Mouse (Mus musculus) CH12.LX (cell line): Measurements from ENCODE around the gene Naa16. TPM values are rescaled to one million over a fixed set of nuclear protein-coding genes. Genes with fewer than 3 reads are reported as not detected.

Source experiments
- DNase-seq: peaks from one replicate; pipeline ENCODE4 v3.0.0-alpha.2; 2013; ENCODE audit errors: extremely low read depth
- H3K27ac ChIP-seq: 2 replicates; pipeline ENCODE4 v1.5.1; 2012; ENCODE audit warnings: low read depth, mild to moderate bottlenecking, control low read depth, moderate library complexity; ENCODE audit not compliant: insufficient read depth
- H3K27me3 ChIP-seq: replicated peaks from 2 replicates; pipeline ENCODE3; 2012; ENCODE audit warnings: inconsistent platforms
- H3K36me3 ChIP-seq, 2 experiments: replicated peaks in 1 of 2; 2 replicates each; pipeline versions ENCODE3 to v1.6.1; 2012; ENCODE audit warnings: inconsistent platforms in 1 of 2, low read length in 1 of 2, mild to moderate bottlenecking in 1 of 2, mixed read lengths in 1 of 2, moderate library complexity in 1 of 2; ENCODE audit not compliant: control insufficient read depth in 1 of 2, insufficient read depth in 1 of 2
- H3K4me1 ChIP-seq, 2 experiments: 2 replicates each; pipeline ENCODE4 v1.6.1; 2012; ENCODE audit warnings: inconsistent platforms in 1 of 2, moderate library complexity in 1 of 2; ENCODE audit not compliant: insufficient read depth in 2 of 2, control insufficient read depth in 1 of 2
- H3K4me2 ChIP-seq: 2 replicates; pipeline ENCODE4 v1.6.1; 2012; ENCODE audit warnings: low read depth, mild to moderate bottlenecking, control low read depth; ENCODE audit not compliant: poor library complexity, insufficient read depth, severe bottlenecking
- H3K4me3 ChIP-seq, 3 experiments: fragments of 150-350 bp in 1 of 3; sonication (generic) in 1 of 3; replicated peaks in 1 of 3; 2 replicates each; pipeline versions ENCODE3 to v1.5.1; 2011 to 2012; ENCODE audit warnings: low read depth in 2 of 3, low read length in 2 of 3, mild to moderate bottlenecking in 2 of 3, moderate library complexity in 2 of 3, control low read depth in 1 of 3, improper control_type of control experiment in 1 of 3, inconsistent platforms in 1 of 3, mixed read lengths in 1 of 3; ENCODE audit not compliant: poor library complexity in 1 of 3
- H3K79me2 ChIP-seq: replicated peaks from 2 replicates; pipeline ENCODE4 v1.6.1; 2012; ENCODE audit warnings: mild to moderate bottlenecking, moderate library complexity; ENCODE audit not compliant: control insufficient read depth, poor library complexity, insufficient read depth, severe bottlenecking; ENCODE audit errors: extremely low read depth
- H3K9ac ChIP-seq: 2 replicates; pipeline ENCODE4 v1.6.1; 2012; ENCODE audit warnings: low read depth, mild to moderate bottlenecking, control low read depth, moderate library complexity; ENCODE audit not compliant: insufficient read depth
- H3K9me3 ChIP-seq: replicated peaks from 2 replicates; pipeline ENCODE3; 2012; ENCODE audit warnings: low read length, inconsistent platforms, mixed read lengths
- BHLHE40 ChIP-seq: IDR thresholded peaks from 2 replicates; pipeline ENCODE4 v1.6.1; 2011; ENCODE audit warnings: mild to moderate bottlenecking, low read depth, low read length, improper control_type of control experiment
- CHD1 ChIP-seq: IDR thresholded peaks from 2 replicates; pipeline ENCODE4 v1.6.1; 2012; ENCODE audit warnings: low read depth, low read length, improper control_type of control experiment, inconsistent platforms
- CTCF ChIP-seq, 2 experiments: IDR thresholded peaks in 1 of 2; conservative IDR thresholded peaks in 1 of 2; 2 replicates each; pipeline ENCODE4 v1.5.1; 2011 to 2012; ENCODE audit warnings: low read depth in 2 of 2, low read length in 2 of 2, improper control_type of control experiment in 1 of 2, inconsistent platforms in 1 of 2, mild to moderate bottlenecking in 1 of 2, moderate library complexity in 1 of 2
- E2F4 ChIP-seq: IDR thresholded peaks from 2 replicates; pipeline ENCODE4 v1.6.1; 2011; ENCODE audit warnings: low read depth, low read length, improper control_type of control experiment; ENCODE audit not compliant: insufficient replicate concordance
- ELF1 ChIP-seq: IDR thresholded peaks from 2 replicates; pipeline ENCODE4 v1.6.1; 2014; ENCODE audit warnings: low read depth, mild to moderate bottlenecking, inconsistent platforms, low read length, improper control_type of control experiment
- EP300 ChIP-seq: IDR thresholded peaks from 2 replicates; pipeline ENCODE4 v1.6.1; 2011; ENCODE audit warnings: low read length, improper control_type of control experiment
- ETS1 ChIP-seq: conservative IDR thresholded peaks from 2 replicates; pipeline ENCODE4 v1.6.1; 2012; ENCODE audit warnings: low read depth, mild to moderate bottlenecking, inconsistent platforms, low read length, improper control_type of control experiment, moderate library complexity
- GABPA ChIP-seq: IDR thresholded peaks from 2 replicates; pipeline ENCODE4 v1.6.1; 2012; ENCODE audit warnings: low read depth, low read length, improper control_type of control experiment, inconsistent platforms; ENCODE audit not compliant: insufficient replicate concordance
- IRF4 ChIP-seq: IDR thresholded peaks from 2 replicates; pipeline ENCODE4 v1.6.1; 2014; ENCODE audit warnings: low read depth, mild to moderate bottlenecking, inconsistent platforms, low read length, improper control_type of control experiment
- JUN ChIP-seq: IDR thresholded peaks from 2 replicates; pipeline ENCODE4 v1.6.1; 2011; ENCODE audit warnings: low read depth, mild to moderate bottlenecking, low read length, improper control_type of control experiment, moderate library complexity; ENCODE audit not compliant: insufficient read depth
- JUND ChIP-seq: conservative IDR thresholded peaks from 2 replicates; pipeline ENCODE4 v1.6.1; 2011; ENCODE audit warnings: low read depth, low read length, improper control_type of control experiment
- KAT2A ChIP-seq: IDR thresholded peaks from 2 replicates; pipeline ENCODE4 v1.6.1; 2012; ENCODE audit warnings: low read length, improper control_type of control experiment, inconsistent platforms; ENCODE audit not compliant: insufficient replicate concordance
- MAFK ChIP-seq: IDR thresholded peaks from 2 replicates; pipeline ENCODE4 v1.6.1; 2011; ENCODE audit warnings: low read length, improper control_type of control experiment; ENCODE audit not compliant: insufficient replicate concordance
- MAX ChIP-seq: IDR thresholded peaks from 2 replicates; pipeline ENCODE4 v1.6.1; 2011; ENCODE audit warnings: low read length, improper control_type of control experiment
- MEF2A ChIP-seq: IDR thresholded peaks from 2 replicates; pipeline ENCODE4 v1.6.1; 2014; ENCODE audit warnings: low read depth, mild to moderate bottlenecking, inconsistent platforms, low read length, improper control_type of control experiment, borderline replicate concordance
- MXI1 ChIP-seq: IDR thresholded peaks from 2 replicates; pipeline ENCODE4 v1.6.1; 2011; ENCODE audit warnings: mild to moderate bottlenecking, low read depth, low read length, improper control_type of control experiment
- MYC ChIP-seq: IDR thresholded peaks from 2 replicates; pipeline ENCODE4 v1.6.1; 2011; ENCODE audit warnings: low read depth, mild to moderate bottlenecking, improper control_type of control experiment, low read length
- NELFE ChIP-seq: IDR thresholded peaks from 2 replicates; pipeline ENCODE4 v1.6.1; 2011; ENCODE audit warnings: low read depth, low read length, improper control_type of control experiment
- NRF1 ChIP-seq: IDR thresholded peaks from 2 replicates; pipeline ENCODE4 v1.6.1; 2014; ENCODE audit warnings: low read depth, mild to moderate bottlenecking, inconsistent platforms, low read length, improper control_type of control experiment, moderate library complexity
- POLR2A ChIP-seq: IDR thresholded peaks from 2 replicates; pipeline ENCODE4 v1.6.1; 2011; ENCODE audit warnings: low read depth, mild to moderate bottlenecking, improper control_type of control experiment, low read length
- POLR2AphosphoS2 ChIP-seq: IDR thresholded peaks from 2 replicates; pipeline ENCODE4 v1.6.1; 2011; ENCODE audit warnings: low read depth, low read length, improper control_type of control experiment
- RAD21 ChIP-seq: IDR thresholded peaks from 2 replicates; pipeline ENCODE4 v1.6.1; 2011; ENCODE audit warnings: low read depth, mild to moderate bottlenecking, low read length, improper control_type of control experiment, moderate library complexity
- RCOR1 ChIP-seq: conservative IDR thresholded peaks from 2 replicates; pipeline ENCODE4 v1.6.1; 2012; ENCODE audit warnings: low read depth, mild to moderate bottlenecking, inconsistent platforms, low read length, improper control_type of control experiment
- SIN3A ChIP-seq: IDR thresholded peaks from 2 replicates; pipeline ENCODE4 v1.6.1; 2012; ENCODE audit warnings: low read length, improper control_type of control experiment, inconsistent platforms
- SMC3 ChIP-seq: IDR thresholded peaks from 2 replicates; pipeline ENCODE4 v1.6.1; 2011; ENCODE audit warnings: low read depth, low read length, improper control_type of control experiment
- TBP ChIP-seq: conservative IDR thresholded peaks from 2 replicates; pipeline ENCODE4 v1.6.1; 2011; ENCODE audit warnings: low read depth, low read length, improper control_type of control experiment
- TCF12 ChIP-seq: IDR thresholded peaks from 2 replicates; pipeline ENCODE4 v1.6.1; 2014; ENCODE audit warnings: low read depth, mild to moderate bottlenecking, inconsistent platforms, low read length, improper control_type of control experiment
- UBTF ChIP-seq: IDR thresholded peaks from 2 replicates; pipeline ENCODE4 v1.6.1; 2012; ENCODE audit warnings: low read depth, mild to moderate bottlenecking, inconsistent platforms, low read length, improper control_type of control experiment, moderate library complexity
- ZMIZ1 ChIP-seq: IDR thresholded peaks from 2 replicates; pipeline ENCODE4 v1.6.1; 2012; ENCODE audit warnings: low read depth, mild to moderate bottlenecking, inconsistent platforms, low read length, improper control_type of control experiment
- dilution Hi-C: fragments of 300-500 bp; cut with MboI; formaldehyde crosslinking; loops from 2 replicates; pipeline ENCODE4 v1.14.3; 2020; ENCODE audit warnings: low sequenced_read_pairs; ENCODE audit not compliant: extremely low pct_unique_long_range_greater_than_20kb, extremely low pct_ligation_motif_present
- in situ Hi-C: fragments of 300-500 bp; cut with MboI; formaldehyde crosslinking; loops from 3 replicates; pipeline ENCODE4 v1.14.3; 2019; ENCODE audit warnings: low sequenced_read_pairs, low pct_ligation_motif_present, low pct_unique_long_range_greater_than_20kb, mixed read lengths
- polyA plus RNA-seq: library from polyadenylated mRNA; unstranded; fragments of >175 nt; gene quantifications from 2 replicates; pipeline ENCODE4 v1.2.1, GENCODE M21; 2012; ENCODE audit warnings: low read depth; ENCODE audit not compliant: insufficient read length
- total RNA-seq, 2 experiments: library from RNA; depleted of rRNA; stranded (reverse); fragments of 300-350 nt in 1 of 2; fragments of >200 nt in 1 of 2; gene quantifications; 2 replicates each; pipeline ENCODE4 v1.2.3; 2012 to 2014

Gene Naa16
- total and polyA plus RNA-seq, 3 experiments: 16.4 to 60.0 (median 42.6) TPM

- no peaks in the 10 kb centered on the region for H3K27me3 ChIP-seq
- no peaks in the 10 kb centered on the region for H3K36me3 ChIP-seq
- no peak overlapping the region for H3K27ac ChIP-seq
- in situ Hi-C loops: no loop called here
- H3K9me3 ChIP-seq: no peaks in the 10 kb centered on the region
- no peak overlapping the region; the same call in 1 of the 2 replicates for H3K9ac ChIP-seq
- TF ChIP-seq JUN: peak; percentile 56
- TF ChIP-seq JUND: peak; percentile 83
- no peak for TF ChIP-seq POLR2AphosphoS2
- TF ChIP-seq UBTF: no peak
- TF ChIP-seq TBP: 0 out of 2 replicates have a peak, but pooled peaks have one; percentile 34
- peak; percentile 44; the same call in 1 of the 2 replicates for TF ChIP-seq ETS1
- peak; percentile 54; the same call in 1 of the 2 replicates for TF ChIP-seq MEF2A
- peak; percentile 56; the same call in 1 of the 2 replicates for TF ChIP-seq EP300
- TF ChIP-seq IRF4: peak; percentile 61; the same call in 1 of the 2 replicates
- DNase-seq: peak; percentile 72
- no peak overlapping the region for H3K4me2 ChIP-seq
- dilution Hi-C loops: no loop called here
- H3K79me2 ChIP-seq: peaks cover 20% of the 10 kb centered on the region
- H3K4me3 ChIP-seq: no peak overlapping the region
- peaks cover 4 to 17% of the 10 kb centered on the region in 2 experiments; a peak in 3 of 4 replicates for H3K4me1 ChIP-seq
Observed at GRCm38 (mm10) chr14:79393289-79393688, 2.7 kb upstream of the Naa16 start.

- Histone ChIP-seq H3K27ac (peak overlapping the region; percentile 81), H3K4me2 (peak overlapping the region; percentile 94), H3K4me1 (peaks cover 6 to 42% of the 10 kb centered on the region in 2 experiments; a peak in 3 of 4 replicates), H3K9me3 (no peaks in the 10 kb centered on the region), H3K36me3 (peaks cover 2 to 19% of the 10 kb centered on the region in 2 experiments), H3K9ac (peak overlapping the region; percentile 83), H3K79me2 (peaks cover 39% of the 10 kb centered on the region), H3K4me3 (peak overlapping the region; percentile 74 to 88 (median 84)), H3K27me3 (no peaks in the 10 kb centered on the region)
- in situ Hi-C loops (no loop called here), dilution Hi-C loops (no loop called here)
- DNase-seq: no peak
- no peak for TF ChIP-seq NRF1
- no peak for TF ChIP-seq GABPA
- no peak for TF ChIP-seq MAFK
- no peak for TF ChIP-seq TCF12
- TF ChIP-seq E2F4: no peak
- no peak for TF ChIP-seq CTCF (conservative IDR thresholded peaks at IDR 0.05 in 1 of 2, IDR thresholded peaks at IDR 0.05 in 1 of 2; ENCODE audit: low read depth in 2 of 2, low read length in 2 of 2)
- TF ChIP-seq RAD21: no peak
- no peak for TF ChIP-seq KAT2A
- TF ChIP-seq JUND: no peak
- TF ChIP-seq TBP: 0 out of 2 replicates have a peak, but pooled peaks have one; percentile 7
- TF ChIP-seq RCOR1: no peak
- TF ChIP-seq NELFE: no peak
- TF ChIP-seq ETS1: no peak
- peak; percentile 36 for TF ChIP-seq BHLHE40
- no peak for TF ChIP-seq UBTF
- no peak for TF ChIP-seq SMC3
- no peak for TF ChIP-seq EP300
- no peak for TF ChIP-seq POLR2AphosphoS2
- TF ChIP-seq MAX: peak; percentile 89
- TF ChIP-seq ZMIZ1: no peak
- peak; percentile 87 for TF ChIP-seq MXI1
- TF ChIP-seq JUN: no peak
- TF ChIP-seq MYC: peak; percentile 95
- TF ChIP-seq CHD1: peak; percentile 70; the same call in 1 of the 2 replicates
- no peak for TF ChIP-seq ELF1
- TF ChIP-seq POLR2A: no peak
- TF ChIP-seq SIN3A: peak; percentile 73
Observed at GRCm38 (mm10) chr14:79389438-79390264, 927 bp downstream of the Naa16 start.
